Mouse (Mus musculus) stomach, embryonic 15.5 days (tissue): ENCODE data around the gene Surf4. TPM values are rescaled to one million over a fixed set of nuclear protein-coding genes. Genes with fewer than 3 reads are reported as not detected.

Experiments used
- ATAC-seq: fragments of 200-750 bp; cut with Nextera tagmentation; 2 replicates; pipeline ENCODE4 v1.8.0; 2017; ENCODE audit warnings: low read depth, moderate number of reproducible peaks, moderate TSS enrichment; ENCODE audit not compliant: insufficient read depth, low FRiP score
- H3K27ac ChIP-seq: fragments of 300-500 bp; sonication (generic); 2 replicates; pipeline ENCODE4 v1.5.1; 2015; ENCODE audit warnings: mild to moderate bottlenecking, inconsistent platforms
- H3K27me3 ChIP-seq: fragments of 300-500 bp; sonication (generic); replicated peaks from 2 replicates; pipeline ENCODE4 v1.6.1; 2015; ENCODE audit warnings: inconsistent platforms
- H3K36me3 ChIP-seq: fragments of 300-500 bp; sonication (generic); 2 replicates; pipeline ENCODE4 v1.6.1; 2015; ENCODE audit warnings: inconsistent platforms
- H3K4me1 ChIP-seq: fragments of 300-500 bp; sonication (generic); 2 replicates; pipeline ENCODE4 v1.6.1; 2015; ENCODE audit warnings: inconsistent platforms
- H3K4me2 ChIP-seq: fragments of 300-500 bp; sonication (generic); 2 replicates; pipeline ENCODE4 v1.6.1; 2015; ENCODE audit warnings: mild to moderate bottlenecking, inconsistent platforms
- H3K4me3 ChIP-seq: fragments of 300-500 bp; sonication (generic); replicated peaks from 2 replicates; pipeline ENCODE4 v1.5.1; 2015; ENCODE audit warnings: inconsistent platforms
- H3K9ac ChIP-seq: fragments of 300-500 bp; sonication (generic); 2 replicates; pipeline ENCODE4 v1.6.1; 2015; ENCODE audit warnings: inconsistent platforms
- H3K9me3 ChIP-seq: fragments of 300-500 bp; sonication (generic); 2 replicates; pipeline ENCODE4 v1.6.1; 2016; ENCODE audit warnings: inconsistent platforms
- WGBS: fragments of 180-500 bp; shearing (Covaris S2); methylation state at CpG from one replicate; pipeline ENCODE4 v1.1.7; 2015; 5-methylcytosine and 5-hydroxymethylcytosine counted together
- polyA plus RNA-seq: library from polyadenylated mRNA; unstranded; fragments of >200 nt; fragmentation: Nextera tagmentation; extraction: Ambion mirVana; gene quantifications from 2 replicates; pipeline ENCODE4 v1.2.1, GENCODE M21; 2015

Gene Surf4
- polyA plus RNA-seq, result 212 and 245 TPM in 2 replicates

DNA sequence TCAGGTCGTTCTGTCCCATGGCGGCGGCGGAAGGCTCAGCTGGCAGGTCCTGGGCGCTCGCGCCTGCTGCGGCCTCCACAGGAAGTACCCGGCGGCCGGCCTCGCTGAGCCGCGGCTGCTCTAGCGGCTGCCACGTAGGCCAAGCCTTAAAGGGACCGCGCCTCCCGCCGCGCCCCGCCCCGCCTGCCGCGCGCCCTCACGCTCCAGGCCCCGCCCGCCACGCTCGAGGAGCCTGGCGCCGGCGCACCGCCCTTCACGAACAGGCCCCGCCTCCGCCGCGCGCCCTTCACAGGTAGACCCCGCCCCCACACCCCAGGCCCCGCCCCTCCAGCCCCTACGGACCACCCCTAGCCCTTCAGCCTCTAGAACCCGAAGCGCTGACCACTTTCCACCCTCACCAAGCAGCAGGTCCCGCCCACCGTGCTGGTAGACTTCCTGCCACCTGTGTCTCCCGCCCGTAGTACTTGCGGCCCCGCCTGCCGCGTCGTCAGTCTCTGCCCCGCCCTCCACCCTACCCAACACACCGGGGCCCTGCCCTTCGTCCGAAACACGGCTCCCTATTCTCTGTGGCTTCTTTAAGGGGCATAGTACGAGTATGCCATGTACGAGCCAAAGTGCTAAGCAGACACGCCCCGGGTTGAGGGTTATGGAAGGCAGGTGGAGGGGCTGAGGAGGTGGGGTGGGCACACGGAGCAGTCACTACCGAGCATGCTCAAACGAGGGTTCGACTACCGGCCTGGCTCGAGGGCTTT lies at the start of gene Surf4, which contains the start of gene Stkld1:
Gene Surf4, minus strand, starts transcription at position 625 of the 752 bp plus-strand sequence.
Gene Stkld1, plus strand, starts transcription at position 744 of the 752 bp plus-strand sequence.
- H3K4me2 ChIP-seq, result peak within 1 kb of the TSS; percentile 72
- peak within 1 kb of the TSS; percentile 89 for H3K27ac ChIP-seq
- under 1% methylated on average over 66 of the region's 70 CpGs for WGBS
- H3K4me1 ChIP-seq, result peaks cover 23% of the 10 kb centered on the region
- H3K9me3 ChIP-seq, result no peaks in the 10 kb centered on the region
- H3K4me3 ChIP-seq, result peak within 1 kb of the TSS; percentile 82
- H3K9ac ChIP-seq, result peak within 1 kb of the TSS; percentile 99
- H3K36me3 ChIP-seq, result 0 out of 2 replicates have a peak, but pooled peaks cover 12% of the 10 kb centered on the region
- peak; percentile 94 for ATAC-seq
- H3K27me3 ChIP-seq, result no peaks in the 10 kb centered on the region

DNA sequence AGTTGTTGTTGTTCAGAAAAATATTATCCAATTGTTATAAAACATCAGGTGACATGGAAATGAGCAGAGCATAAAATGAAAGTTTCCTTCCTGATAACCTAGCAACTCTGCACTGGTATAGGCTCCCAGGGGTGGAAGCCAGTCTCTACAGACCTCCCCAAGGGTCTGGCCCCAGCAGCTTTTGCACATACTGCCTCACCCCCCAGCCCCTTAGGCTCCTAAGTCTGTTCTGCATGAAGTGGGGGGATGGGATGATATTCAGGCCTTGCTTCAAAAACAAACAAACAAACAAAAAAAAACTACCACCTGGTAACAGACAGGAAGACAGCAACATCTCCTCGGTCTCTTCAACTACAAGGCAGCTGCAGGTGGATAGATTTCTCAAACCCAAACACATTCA lies 46.6 kb upstream of the Surf4 start:
- H3K4me1 ChIP-seq, result no peaks in the 10 kb centered on the region
- H3K4me2 ChIP-seq, result no peak overlapping the region
- no peaks in the 10 kb centered on the region for H3K9me3 ChIP-seq
- 66% methylated on average over 1 of the region's 1 CpGs for WGBS
- no peak overlapping the region for H3K27ac ChIP-seq
- H3K27me3 ChIP-seq, result no peaks in the 10 kb centered on the region
- H3K4me3 ChIP-seq, result no peak overlapping the region
- no peaks in the 10 kb centered on the region for H3K36me3 ChIP-seq
- no peak for ATAC-seq
- H3K9ac ChIP-seq, result no peak overlapping the region

DNA sequence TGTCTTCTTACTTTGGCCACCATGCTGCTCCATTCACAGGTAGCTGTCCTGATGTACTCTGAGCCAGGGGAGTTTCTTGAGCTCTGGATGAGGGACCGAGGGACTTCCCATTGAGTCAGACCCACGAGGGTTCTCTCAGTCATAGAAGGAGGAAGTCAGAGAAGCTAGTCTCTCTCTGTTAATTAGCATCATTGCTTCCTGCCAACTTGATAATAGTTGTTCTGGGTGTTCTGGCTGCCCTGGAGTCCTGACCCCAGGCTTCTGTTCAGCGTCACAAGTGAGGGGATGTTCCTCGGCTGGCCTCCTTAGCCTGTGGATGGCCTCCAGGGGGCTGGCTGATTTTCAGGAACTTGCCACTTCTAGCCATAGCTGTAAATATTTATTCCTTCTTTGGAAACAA lies 40.2 kb upstream of the Surf4 start:
- H3K9me3 ChIP-seq, result no peaks in the 10 kb centered on the region
- no peaks in the 10 kb centered on the region for H3K27me3 ChIP-seq
- 30% methylated on average over 4 of the region's 4 CpGs for WGBS
- no peak overlapping the region for H3K9ac ChIP-seq
- H3K4me3 ChIP-seq, result no peak overlapping the region
- H3K4me2 ChIP-seq, result no peak overlapping the region
- 0 out of 2 replicates have a peak, but pooled peaks cover 3% of the 10 kb centered on the region for H3K4me1 ChIP-seq
- ATAC-seq, result no peak
- no peak overlapping the region for H3K27ac ChIP-seq
- no peaks in the 10 kb centered on the region for H3K36me3 ChIP-seq

DNA sequence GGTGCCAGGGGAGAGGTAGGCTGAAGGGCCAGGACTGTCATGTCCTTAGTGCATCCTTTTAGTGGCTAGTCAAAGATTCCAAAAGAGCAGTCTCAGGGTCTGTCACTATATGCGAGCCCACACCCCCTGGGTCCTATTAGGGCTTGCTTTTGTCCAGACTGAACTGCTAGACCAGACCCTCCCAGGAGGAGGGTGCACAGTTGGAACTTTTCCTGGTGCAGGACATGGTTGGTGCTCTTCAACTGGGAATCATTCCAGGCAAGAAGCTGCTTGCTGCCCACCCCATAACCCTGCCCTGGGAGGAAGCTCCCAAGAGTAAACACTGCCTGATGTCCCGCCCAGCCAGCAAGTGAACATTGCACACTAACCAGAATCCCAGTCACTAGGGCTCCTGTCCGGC lies 39.4 kb upstream of the Surf4 start, which contains the start of gene Adamts13:
Gene Adamts13, plus strand, starts transcription at position 301 of the 400 bp plus-strand sequence.
- no peak for ATAC-seq
- no peak within 1 kb of the TSS for H3K4me3 ChIP-seq
- no peaks in the 10 kb centered on the region for H3K9me3 ChIP-seq
- H3K4me1 ChIP-seq, result 0 out of 2 replicates have a peak, but pooled peaks cover 3% of the 10 kb centered on the region
- H3K27ac ChIP-seq, result no peak within 1 kb of the TSS
- no peaks in the 10 kb centered on the region for H3K27me3 ChIP-seq
- H3K36me3 ChIP-seq, result no peaks in the 10 kb centered on the region
- WGBS, result 58% methylated on average over 3 of the region's 3 CpGs
- no peak within 1 kb of the TSS for H3K4me2 ChIP-seq
- H3K9ac ChIP-seq, result no peak within 1 kb of the TSS

DNA sequence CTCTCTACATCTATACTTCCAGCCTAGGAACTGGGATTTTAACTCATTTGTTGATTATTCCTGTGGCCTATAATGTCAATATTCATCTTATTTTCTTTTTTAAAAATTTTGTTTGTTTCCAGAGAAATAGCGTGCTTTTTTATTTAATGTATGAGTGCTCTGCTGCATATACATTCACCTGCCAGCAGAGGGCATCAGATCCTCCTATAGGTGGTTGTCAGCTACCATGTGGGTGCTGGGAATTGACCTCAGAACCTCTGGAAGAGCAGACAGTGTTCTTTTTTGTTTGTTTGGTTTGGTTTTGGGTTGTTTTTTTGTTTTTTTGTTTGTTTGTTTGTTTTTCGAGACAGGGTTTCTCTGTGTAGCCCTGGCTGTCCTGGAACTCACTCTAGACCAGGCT lies 33.5 kb upstream of the Surf4 start:
- WGBS, result 79% methylated on average over 2 of the region's 2 CpGs
- no peak overlapping the region for H3K4me2 ChIP-seq
- H3K36me3 ChIP-seq, result no peaks in the 10 kb centered on the region
- H3K27ac ChIP-seq, result no peak overlapping the region
- H3K27me3 ChIP-seq, result no peaks in the 10 kb centered on the region
- no peak overlapping the region for H3K4me3 ChIP-seq
- no peak overlapping the region for H3K9ac ChIP-seq
- no peaks in the 10 kb centered on the region for H3K9me3 ChIP-seq
- H3K4me1 ChIP-seq, result peaks cover 10% of the 10 kb centered on the region; the same call in 1 of the 2 replicates
- no peak for ATAC-seq

DNA sequence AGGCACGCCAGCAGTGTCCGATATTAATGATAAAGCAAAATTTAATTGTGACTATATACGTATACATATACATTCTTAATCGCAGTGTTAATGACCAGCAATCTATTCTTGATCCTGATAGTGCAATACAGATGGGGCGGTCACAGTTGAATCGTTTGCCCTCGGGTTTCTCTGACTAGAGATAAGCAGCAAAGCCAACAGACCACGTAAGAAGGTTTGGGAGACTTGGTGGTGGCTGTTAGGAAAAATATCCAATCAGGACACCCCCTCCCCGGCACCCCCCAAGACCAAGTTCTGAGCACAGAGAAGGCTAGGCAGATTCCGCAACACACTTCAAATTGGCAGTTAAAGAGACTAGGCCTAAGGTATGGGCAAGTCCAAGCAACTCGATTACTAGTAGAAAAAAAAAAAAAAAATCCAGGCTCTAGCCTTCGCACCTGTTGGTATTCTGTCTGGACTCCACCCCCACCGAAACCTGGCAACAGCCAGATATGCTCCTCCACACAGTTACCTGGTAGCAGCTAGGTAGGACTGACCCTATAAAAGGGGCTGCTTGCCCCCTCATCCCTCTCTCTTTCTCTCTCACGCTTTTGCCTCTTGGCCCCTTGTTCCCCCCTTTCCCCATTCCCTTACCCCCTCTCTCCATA lies 31.1 kb upstream of the Surf4 start:
- H3K27me3 ChIP-seq, result no peaks in the 10 kb centered on the region
- H3K4me3 ChIP-seq, result peak overlapping the region; percentile 87
- peaks cover 2% of the 10 kb centered on the region for H3K36me3 ChIP-seq
- peak overlapping the region; percentile 97 for H3K27ac ChIP-seq
- H3K4me1 ChIP-seq, result peaks cover 14% of the 10 kb centered on the region; the same call in 1 of the 2 replicates
- peak overlapping the region; percentile 82 for H3K4me2 ChIP-seq
- peak; percentile 15; the same call in 1 of the 2 replicates for ATAC-seq
- H3K9me3 ChIP-seq, result no peaks in the 10 kb centered on the region
- WGBS, result 14% methylated on average over 14 of the region's 14 CpGs
- peak overlapping the region; percentile 94 for H3K9ac ChIP-seq

DNA sequence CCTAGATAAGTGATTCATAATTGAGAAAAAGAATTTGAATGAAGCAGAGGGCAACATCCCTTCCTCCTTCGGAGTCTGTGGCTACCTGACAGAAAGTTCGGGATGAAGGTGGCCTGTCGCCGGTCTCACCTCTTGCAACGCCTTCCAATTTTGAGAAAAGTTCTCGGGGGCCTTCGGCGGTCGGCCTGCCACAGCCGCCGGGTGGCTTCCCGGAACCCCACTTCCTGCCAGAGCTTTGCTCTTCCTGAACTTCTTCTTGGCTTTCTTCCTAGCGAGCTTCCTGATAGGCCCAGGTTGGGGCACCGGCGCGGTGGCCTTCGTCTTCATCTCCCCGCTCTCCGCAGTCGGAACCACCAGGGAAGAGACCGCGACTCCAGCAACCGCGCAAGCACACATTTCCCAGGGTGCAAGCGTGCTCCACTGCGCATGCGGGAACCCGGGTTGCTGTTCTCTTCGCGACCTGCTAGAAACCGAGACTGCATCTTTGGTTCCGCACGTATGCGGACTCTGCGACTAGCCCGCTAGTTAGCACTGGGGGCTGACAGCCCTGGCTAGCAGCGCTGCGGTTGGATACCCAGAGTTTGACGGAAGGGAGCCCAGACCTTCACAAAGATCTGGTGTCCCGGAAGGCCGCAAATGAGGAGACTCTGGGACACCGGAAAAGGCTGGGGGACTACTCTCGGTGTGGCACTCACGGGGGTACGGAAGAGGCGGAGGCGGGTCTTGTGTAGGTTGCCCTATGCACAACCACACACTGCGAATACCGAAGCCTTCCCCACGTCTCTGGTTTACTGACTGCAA lies 30.4 kb upstream of the Surf4 start, which contains the start of gene Rexo4:
Gene Rexo4, minus strand, starts transcription at position 464 of the 801 bp plus-strand sequence.
- Histone ChIP-seq H3K4me3 (peak within 1 kb of the TSS; percentile 87), H3K9me3 (no peaks in the 10 kb centered on the region), H3K9ac (peak within 1 kb of the TSS; percentile 94), H3K4me2 (peak within 1 kb of the TSS; percentile 82), H3K36me3 (peaks cover 6% of the 10 kb centered on the region), H3K27me3 (no peaks in the 10 kb centered on the region), H3K4me1 (peaks cover 14% of the 10 kb centered on the region; the same call in 1 of the 2 replicates), H3K27ac (peak within 1 kb of the TSS; percentile 97)
- peak; percentile 91 for ATAC-seq
- WGBS, result under 1% methylated on average over 50 of the region's 50 CpGs

DNA sequence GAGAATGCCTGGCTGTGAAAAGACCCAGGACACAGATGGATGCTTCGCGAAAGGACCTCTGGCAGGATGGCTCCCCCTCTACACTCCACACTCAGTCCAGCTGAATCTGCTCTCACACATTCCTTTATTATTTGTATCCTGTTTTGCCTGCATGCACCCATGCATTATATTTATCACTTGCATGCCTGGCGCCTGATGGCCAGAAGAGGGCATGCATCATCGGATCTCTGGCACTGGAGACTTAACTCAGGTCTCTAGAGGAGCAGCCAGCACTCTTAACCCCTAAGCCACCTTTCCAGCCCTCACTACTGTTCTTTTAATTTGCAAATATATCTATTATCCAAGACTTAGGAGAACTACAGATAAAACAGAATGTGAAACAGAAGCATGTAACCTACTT lies 27.0 kb upstream of the Surf4 start:
- 71% methylated on average over 4 of the region's 4 CpGs for WGBS
- Histone ChIP-seq H3K27ac (no peak overlapping the region), H3K36me3 (peaks cover 31% of the 10 kb centered on the region), H3K9ac (no peak overlapping the region), H3K9me3 (no peaks in the 10 kb centered on the region), H3K4me1 (peaks cover 14% of the 10 kb centered on the region; the same call in 1 of the 2 replicates), H3K27me3 (no peaks in the 10 kb centered on the region), H3K4me2 (no peak overlapping the region), H3K4me3 (no peak overlapping the region)
- no peak for ATAC-seq

DNA sequence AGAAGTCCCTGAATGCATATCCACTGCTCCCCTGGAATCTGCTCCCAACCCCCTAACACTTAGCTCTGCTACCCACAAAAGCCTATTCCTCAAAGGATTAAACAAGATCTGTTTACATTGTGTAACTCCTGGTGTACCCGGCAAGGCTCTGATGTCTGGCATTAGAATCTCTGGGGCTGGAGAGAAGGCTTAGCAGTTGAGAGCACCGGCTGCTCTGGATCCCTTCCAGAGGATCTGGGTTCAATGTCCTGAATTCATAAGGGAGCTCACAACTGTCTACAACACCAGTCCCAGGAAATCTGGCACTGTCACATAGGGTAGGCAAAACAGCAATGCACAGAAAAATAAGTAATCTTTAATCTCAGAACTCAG lies 23.7 kb upstream of the Surf4 start:
- Histone ChIP-seq H3K36me3 (peaks cover 57% of the 10 kb centered on the region), H3K27ac (no peak overlapping the region), H3K4me2 (no peak overlapping the region), H3K4me3 (no peak overlapping the region), H3K4me1 (peaks cover 4% of the 10 kb centered on the region; the same call in 1 of the 2 replicates), H3K9ac (no peak overlapping the region), H3K27me3 (no peaks in the 10 kb centered on the region), H3K9me3 (no peaks in the 10 kb centered on the region)
- WGBS, result 69% methylated on average over 2 of the region's 2 CpGs
- ATAC-seq, result no peak

DNA sequence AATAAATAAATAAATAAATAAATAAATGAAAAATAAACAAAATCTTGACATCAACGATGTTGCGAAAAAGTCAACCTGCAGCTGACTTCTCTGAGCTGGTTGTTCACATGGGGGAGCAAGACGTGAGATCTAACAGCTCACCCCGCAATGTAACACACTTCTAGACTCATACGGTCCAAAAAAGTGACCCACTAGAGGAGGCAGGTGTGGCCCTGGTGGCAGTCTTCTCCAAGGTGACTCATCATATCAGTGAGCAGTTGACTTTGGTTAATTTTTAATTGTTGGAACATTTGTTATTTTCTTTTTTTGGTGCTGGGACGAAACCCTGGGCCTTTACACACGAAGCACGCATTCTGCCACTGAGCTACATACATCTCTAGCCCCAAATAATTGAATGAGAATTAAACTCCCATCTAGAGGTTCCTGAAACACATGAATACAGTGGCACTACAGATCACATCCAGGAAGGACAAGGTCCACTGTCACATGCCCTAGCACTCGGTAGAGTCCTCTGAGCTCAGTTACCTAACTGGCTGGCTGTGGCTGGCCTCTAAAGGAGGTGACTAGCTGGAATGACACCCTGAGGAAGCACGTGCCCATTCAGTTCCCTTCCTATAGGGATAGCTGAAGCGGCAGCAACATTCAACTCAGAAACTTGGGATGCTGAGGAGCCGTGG lies 23.2 kb upstream of the Surf4 start:
- ATAC-seq, result peak; percentile 49; the same call in 1 of the 2 replicates
- Histone ChIP-seq H3K27ac (no peak overlapping the region), H3K36me3 (peaks cover 61% of the 10 kb centered on the region), H3K4me2 (no peak overlapping the region), H3K4me1 (peaks cover 1% of the 10 kb centered on the region; the same call in 1 of the 2 replicates), H3K9ac (no peak overlapping the region), H3K9me3 (no peaks in the 10 kb centered on the region), H3K4me3 (no peak overlapping the region), H3K27me3 (no peaks in the 10 kb centered on the region)
- WGBS, result 89% methylated on average over 12 of the region's 12 CpGs
